Mouse (Mus musculus) forebrain, embryonic 13.5 days (tissue): ENCODE measurements at regions not wholly inside any gene's neighbourhood (a gene's known extent, or its start where the extent isn't known, plus 50 kb on each side); places are given as distances from the start of the nearest gene placed in this dataset.

Experiments used
- ATAC-seq: fragments of 200-750 bp; cut with Nextera tagmentation; 2 replicates; pipeline ENCODE4 v1.8.0; 2017
- H3K27ac ChIP-seq: fragments of 300-500 bp; sonication (generic); 2 replicates; pipeline ENCODE4 v1.5.1; 2015; ENCODE audit warnings: inconsistent platforms, mild to moderate bottlenecking, moderate library complexity
- H3K27me3 ChIP-seq: fragments of 300-500 bp; sonication (generic); 2 replicates; pipeline ENCODE4 v1.6.1; 2015; ENCODE audit warnings: mild to moderate bottlenecking, inconsistent platforms
- H3K36me3 ChIP-seq: fragments of 300-500 bp; sonication (generic); 2 replicates; pipeline ENCODE4 v1.6.1; 2015; ENCODE audit warnings: mild to moderate bottlenecking, inconsistent platforms; ENCODE audit not compliant: poor library complexity, severe bottlenecking
- H3K4me1 ChIP-seq: fragments of 300-500 bp; sonication (generic); 2 replicates; pipeline ENCODE4 v1.6.1; 2015; ENCODE audit warnings: inconsistent platforms
- H3K4me2 ChIP-seq: fragments of 300-500 bp; sonication (generic); 2 replicates; pipeline ENCODE4 v1.6.1; 2015; ENCODE audit warnings: inconsistent platforms, mild to moderate bottlenecking, moderate library complexity
- H3K4me3 ChIP-seq: fragments of 300-500 bp; sonication (generic); 2 replicates; pipeline ENCODE4 v1.5.1; 2015; ENCODE audit warnings: mild to moderate bottlenecking, inconsistent platforms
- H3K9ac ChIP-seq: fragments of 300-500 bp; sonication (generic); 2 replicates; pipeline ENCODE4 v1.6.1; 2015; ENCODE audit warnings: mild to moderate bottlenecking, inconsistent platforms
- H3K9me3 ChIP-seq: fragments of 300-500 bp; sonication (generic); replicated peaks from 2 replicates; pipeline ENCODE4 v1.6.1; 2016; ENCODE audit warnings: inconsistent platforms
- WGBS: fragments of 180-500 bp; shearing (Covaris S2); methylation state at CpG from one replicate; pipeline ENCODE4 v1.1.7; 2015; 5-methylcytosine and 5-hydroxymethylcytosine counted together

DNA sequence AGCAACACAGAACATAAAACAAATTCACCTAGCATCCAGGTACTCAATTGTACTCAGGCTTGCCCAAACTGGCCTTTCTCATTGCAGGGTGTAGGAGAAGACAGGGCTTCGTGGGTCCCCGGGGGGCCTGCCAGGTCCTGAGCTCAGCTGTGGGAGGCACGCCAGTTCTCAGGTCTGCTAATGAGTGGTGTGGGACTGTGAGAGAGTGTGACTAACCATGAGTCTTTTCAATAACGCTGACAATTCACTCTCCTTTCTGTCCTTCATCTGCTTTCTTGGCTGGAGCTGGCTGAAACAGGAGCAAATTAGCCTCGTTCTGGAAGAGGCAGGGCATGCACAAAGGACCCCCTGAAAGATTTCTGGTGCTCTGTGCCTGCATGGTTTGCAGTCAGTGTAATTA lies 250.2 kb downstream of the Cog6 start:
- H3K4me1 ChIP-seq, result peaks cover 15% of the 10 kb centered on the region; the same call in 1 of the 2 replicates
- peak overlapping the region; percentile 22; the same call in 1 of the 2 replicates for H3K27ac ChIP-seq

DNA sequence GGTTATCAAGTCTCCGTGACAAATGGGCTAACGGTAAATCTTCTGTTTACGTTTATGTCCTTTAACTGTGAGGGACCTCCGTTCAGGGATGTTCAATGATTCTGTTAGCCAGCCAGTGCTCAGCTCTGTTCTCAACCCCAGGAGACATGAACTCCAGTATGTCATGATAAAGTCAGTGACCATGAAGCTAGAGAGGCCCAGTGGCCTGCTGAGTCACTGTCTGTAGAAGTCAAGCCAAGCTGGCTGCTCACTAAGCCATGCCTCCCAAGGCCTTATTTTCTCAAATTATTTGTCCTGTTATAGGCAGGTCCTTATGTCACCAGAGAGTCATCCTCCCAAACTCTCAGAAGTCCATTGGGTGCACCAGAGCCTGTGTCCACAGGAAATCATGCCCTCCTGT lies 252.9 kb downstream of the Cog6 start:
- Histone ChIP-seq H3K9me3 (no peaks in the 10 kb centered on the region), H3K4me1 (peaks cover 15% of the 10 kb centered on the region; the same call in 1 of the 2 replicates), H3K9ac (no peak overlapping the region), H3K27me3 (no peaks in the 10 kb centered on the region), H3K27ac (no peak overlapping the region), H3K36me3 (no peaks in the 10 kb centered on the region), H3K4me3 (no peak overlapping the region), H3K4me2 (no peak overlapping the region)
- ATAC-seq, result no peak
- WGBS, result 84% methylated on average over 4 of the region's 4 CpGs

More for the DNA sequence above, 250.2 kb downstream of the Cog6 start:
- H3K9me3 ChIP-seq, result no peaks in the 10 kb centered on the region
- no peak overlapping the region for H3K9ac ChIP-seq
- peak; percentile 89 for ATAC-seq
- H3K36me3 ChIP-seq, result no peaks in the 10 kb centered on the region
- no peak overlapping the region for H3K4me2 ChIP-seq
- 26% methylated on average over 5 of the region's 5 CpGs for WGBS
- H3K27me3 ChIP-seq, result no peaks in the 10 kb centered on the region
- H3K4me3 ChIP-seq, result no peak overlapping the region

DNA sequence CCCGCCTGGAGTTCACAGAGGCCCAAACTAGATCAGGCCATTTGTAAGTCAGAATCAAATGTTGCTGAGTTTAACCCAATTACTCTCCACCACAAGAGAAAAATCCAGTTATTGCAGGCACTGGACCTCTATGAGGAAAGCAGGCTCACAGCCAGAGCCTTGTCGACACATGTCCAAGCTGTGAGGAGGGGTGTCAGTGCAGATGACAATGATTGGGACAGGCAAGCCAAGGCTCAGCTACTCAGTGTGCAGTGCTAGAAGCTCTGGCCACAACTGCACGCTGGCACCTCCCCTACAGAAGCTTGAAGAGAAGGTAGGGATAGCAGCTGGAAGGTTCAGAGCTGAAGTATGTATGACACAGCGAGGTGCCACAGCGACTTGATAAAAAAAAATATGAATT lies 253.4 kb downstream of the Cog6 start:
- ATAC-seq, result no peak

DNA sequence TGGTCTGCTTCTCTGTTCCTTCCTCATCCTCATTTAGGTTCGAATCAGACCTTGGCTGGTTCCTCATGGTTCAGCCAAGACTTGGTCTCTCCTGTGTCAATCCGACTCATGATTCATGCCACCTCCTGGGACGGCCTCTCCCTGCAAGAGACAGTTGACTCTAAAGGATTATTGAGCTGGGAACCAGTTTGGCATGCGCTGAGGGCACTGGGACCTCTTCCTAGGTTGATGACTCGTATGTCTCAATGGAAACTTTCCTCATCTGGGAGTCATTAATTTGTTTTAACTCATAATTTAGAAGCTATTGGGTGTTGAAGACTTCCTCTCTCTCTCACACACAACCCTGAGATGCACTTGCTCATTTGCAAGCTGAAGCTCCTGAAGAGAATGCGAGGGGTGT lies 254.5 kb downstream of the Cog6 start:
- Histone ChIP-seq H3K9ac (no peak overlapping the region), H3K4me1 (peaks cover 15% of the 10 kb centered on the region; the same call in 1 of the 2 replicates), H3K36me3 (no peaks in the 10 kb centered on the region), H3K27ac (no peak overlapping the region), H3K9me3 (no peaks in the 10 kb centered on the region), H3K4me2 (no peak overlapping the region), H3K27me3 (no peaks in the 10 kb centered on the region), H3K4me3 (no peak overlapping the region)
- WGBS, result 92% methylated on average over 6 of the region's 6 CpGs
- no peak for ATAC-seq

More for the DNA sequence above, 253.4 kb downstream of the Cog6 start:
- Histone ChIP-seq H3K4me1 (peaks cover 15% of the 10 kb centered on the region; the same call in 1 of the 2 replicates), H3K4me2 (no peak overlapping the region), H3K27ac (no peak overlapping the region), H3K36me3 (no peaks in the 10 kb centered on the region), H3K9me3 (no peaks in the 10 kb centered on the region), H3K27me3 (no peaks in the 10 kb centered on the region), H3K9ac (no peak overlapping the region), H3K4me3 (no peak overlapping the region)
- WGBS, result 76% methylated on average over 5 of the region's 5 CpGs

DNA sequence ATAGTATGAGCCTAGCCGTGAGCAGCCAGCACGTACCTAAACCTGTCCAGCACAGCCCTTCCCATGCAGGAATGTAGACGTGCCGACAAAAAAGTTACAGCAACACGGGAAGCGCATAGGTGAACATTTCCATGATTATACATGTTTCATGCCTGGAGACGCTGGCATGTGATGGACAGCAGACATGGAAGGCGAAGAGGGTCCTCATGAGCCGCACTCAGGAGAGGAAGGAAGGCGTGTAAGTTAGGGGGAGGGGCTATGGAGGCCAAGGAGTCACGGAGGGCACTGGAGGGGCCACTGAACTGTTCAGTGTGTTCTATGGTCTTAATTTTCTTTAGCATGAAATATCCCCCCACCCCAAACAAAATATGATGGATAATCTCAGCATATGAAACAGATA lies 257.2 kb downstream of the Cog6 start:
- H3K27me3 ChIP-seq, result no peaks in the 10 kb centered on the region
- ATAC-seq, result no peak
- no peak overlapping the region for H3K27ac ChIP-seq
- no peaks in the 10 kb centered on the region for H3K36me3 ChIP-seq
- H3K4me1 ChIP-seq, result peaks cover 5% of the 10 kb centered on the region; the same call in 1 of the 2 replicates
- H3K4me2 ChIP-seq, result no peak overlapping the region
- no peak overlapping the region for H3K4me3 ChIP-seq
- no peak overlapping the region for H3K9ac ChIP-seq
- WGBS, result 94% methylated on average over 11 of the region's 11 CpGs
- no peaks in the 10 kb centered on the region for H3K9me3 ChIP-seq

DNA sequence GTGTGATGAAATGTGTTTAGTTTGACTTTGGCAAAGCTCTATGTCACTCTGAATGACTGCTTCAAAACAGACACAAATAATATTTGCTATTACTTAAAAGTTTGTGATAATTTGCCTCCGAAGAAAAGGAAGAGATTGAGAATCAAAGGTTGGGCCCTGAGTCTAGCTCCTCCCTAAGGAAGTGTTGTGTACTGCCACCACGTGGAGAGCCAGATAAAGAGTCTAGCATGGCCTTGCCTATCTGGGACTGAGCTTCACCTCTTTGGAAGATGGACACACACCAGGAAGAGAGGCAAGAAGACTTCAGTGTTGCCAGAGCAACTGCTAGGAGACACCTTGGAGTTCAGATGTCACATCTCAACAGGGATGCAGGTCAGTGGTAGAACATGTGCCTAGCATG lies 258.5 kb downstream of the Cog6 start:
- Histone ChIP-seq H3K27ac (no peak overlapping the region), H3K36me3 (no peaks in the 10 kb centered on the region), H3K4me2 (no peak overlapping the region), H3K4me3 (no peak overlapping the region), H3K9ac (no peak overlapping the region), H3K9me3 (no peaks in the 10 kb centered on the region), H3K27me3 (no peaks in the 10 kb centered on the region), H3K4me1 (peaks cover 2% of the 10 kb centered on the region; the same call in 1 of the 2 replicates)
- ATAC-seq, result no peak
- WGBS, result 33% methylated on average over 2 of the region's 2 CpGs

DNA sequence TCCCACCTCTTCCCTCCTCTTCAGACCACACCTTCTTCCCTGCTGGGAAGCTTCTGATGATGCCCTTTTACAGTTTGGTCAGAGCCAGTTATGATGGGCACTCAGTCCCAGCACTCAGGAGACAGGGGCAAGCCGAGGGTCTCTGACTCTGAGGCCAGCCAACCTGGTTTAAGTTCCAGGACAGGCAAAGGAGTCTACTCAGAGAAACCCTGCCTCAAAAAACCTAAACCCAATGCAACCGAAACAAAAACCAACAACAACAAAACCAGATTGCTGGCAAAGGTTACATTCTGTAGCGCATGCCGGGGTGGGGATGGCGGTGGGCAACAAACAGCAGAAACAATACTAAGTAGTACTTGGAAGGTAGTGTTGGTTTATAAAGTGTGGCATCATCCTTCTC lies 260.2 kb downstream of the Cog6 start:
- no peak overlapping the region for H3K27ac ChIP-seq
- 93% methylated on average over 5 of the region's 5 CpGs for WGBS
- ATAC-seq, result no peak

DNA sequence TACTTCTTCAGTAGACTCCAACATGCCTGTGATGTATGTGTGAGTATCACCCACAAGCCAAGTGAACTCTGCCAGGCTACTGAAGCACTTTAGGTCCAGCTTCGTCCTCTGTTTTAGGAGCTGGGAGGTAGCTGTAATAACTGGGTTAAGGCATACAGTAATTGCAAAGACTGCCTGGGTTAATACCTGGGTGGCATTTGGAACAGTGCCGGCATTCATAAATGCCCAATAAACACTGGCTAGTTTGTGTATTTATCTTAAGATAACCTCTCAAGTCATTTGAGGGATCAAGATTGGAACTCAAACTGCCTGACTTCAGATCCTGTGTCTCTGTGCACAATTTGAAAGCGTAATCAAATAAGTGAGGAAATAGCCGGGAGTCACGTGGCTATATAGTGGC lies 261.0 kb downstream of the Cog6 start:
- H3K27ac ChIP-seq, result no peak overlapping the region
- ATAC-seq, result no peak
- 90% methylated on average over 5 of the region's 5 CpGs for WGBS
- no peaks in the 10 kb centered on the region for H3K9me3 ChIP-seq
- no peaks in the 10 kb centered on the region for H3K36me3 ChIP-seq
- H3K4me1 ChIP-seq, result no peaks in the 10 kb centered on the region
- no peak overlapping the region for H3K4me3 ChIP-seq
- H3K27me3 ChIP-seq, result no peaks in the 10 kb centered on the region
- no peak overlapping the region for H3K9ac ChIP-seq
- H3K4me2 ChIP-seq, result no peak overlapping the region

More for the DNA sequence above, 260.2 kb downstream of the Cog6 start:
- no peak overlapping the region for H3K4me2 ChIP-seq
- H3K4me3 ChIP-seq, result no peak overlapping the region
- no peaks in the 10 kb centered on the region for H3K4me1 ChIP-seq
- H3K9ac ChIP-seq, result no peak overlapping the region
- no peaks in the 10 kb centered on the region for H3K9me3 ChIP-seq
- no peaks in the 10 kb centered on the region for H3K36me3 ChIP-seq
- no peaks in the 10 kb centered on the region for H3K27me3 ChIP-seq

DNA sequence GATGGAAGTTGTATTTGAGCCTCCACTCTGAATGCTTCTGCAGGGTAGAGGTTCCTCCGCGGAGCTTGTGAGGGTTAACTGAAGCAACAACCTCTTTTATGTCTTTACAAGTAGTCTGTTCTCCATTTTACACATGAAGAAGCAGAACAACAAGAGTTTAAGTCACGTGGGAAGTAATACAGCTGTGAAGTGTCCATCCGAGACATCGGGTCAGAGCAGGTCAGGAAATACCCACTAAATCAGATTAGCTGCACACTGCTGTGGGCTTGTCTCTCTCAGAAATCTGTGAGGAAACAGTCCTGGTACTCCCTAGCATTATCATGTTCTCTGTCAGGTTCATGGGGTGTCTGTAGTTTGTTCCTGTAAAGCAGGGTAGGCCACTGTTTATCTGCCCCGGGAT lies 262.1 kb downstream of the Cog6 start:
- Histone ChIP-seq H3K36me3 (no peaks in the 10 kb centered on the region), H3K4me2 (no peak overlapping the region), H3K9ac (no peak overlapping the region), H3K9me3 (no peaks in the 10 kb centered on the region), H3K4me1 (no peaks in the 10 kb centered on the region), H3K4me3 (no peak overlapping the region), H3K27ac (no peak overlapping the region), H3K27me3 (no peaks in the 10 kb centered on the region)
- ATAC-seq, result no peak
- 56% methylated on average over 6 of the region's 6 CpGs for WGBS

DNA sequence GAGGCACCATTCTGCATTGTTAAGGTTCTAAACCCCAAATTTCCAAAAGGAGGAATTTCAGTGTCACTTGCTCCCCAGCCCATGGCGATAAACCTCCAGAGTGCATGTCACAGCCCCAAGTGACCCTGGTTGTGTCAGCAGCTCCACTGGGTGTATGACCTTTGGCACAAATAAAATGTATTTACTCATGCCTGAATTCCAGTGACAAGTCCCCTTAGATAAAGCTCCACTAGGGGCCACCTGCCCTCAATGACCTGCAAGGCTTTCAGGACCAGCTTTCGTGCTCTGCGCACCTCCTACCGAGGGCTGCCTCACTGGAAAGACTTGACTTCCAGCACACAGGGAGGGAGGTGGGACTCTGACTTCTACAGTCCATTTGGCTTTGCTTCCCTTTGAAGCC lies 262.6 kb downstream of the Cog6 start:
- no peaks in the 10 kb centered on the region for H3K9me3 ChIP-seq
- WGBS, result 63% methylated on average over 4 of the region's 4 CpGs
- H3K36me3 ChIP-seq, result no peaks in the 10 kb centered on the region
- H3K27ac ChIP-seq, result no peak overlapping the region
- no peak overlapping the region for H3K9ac ChIP-seq
- H3K4me1 ChIP-seq, result no peaks in the 10 kb centered on the region
- ATAC-seq, result no peak
- H3K4me3 ChIP-seq, result no peak overlapping the region
- no peaks in the 10 kb centered on the region for H3K27me3 ChIP-seq
- no peak overlapping the region for H3K4me2 ChIP-seq

DNA sequence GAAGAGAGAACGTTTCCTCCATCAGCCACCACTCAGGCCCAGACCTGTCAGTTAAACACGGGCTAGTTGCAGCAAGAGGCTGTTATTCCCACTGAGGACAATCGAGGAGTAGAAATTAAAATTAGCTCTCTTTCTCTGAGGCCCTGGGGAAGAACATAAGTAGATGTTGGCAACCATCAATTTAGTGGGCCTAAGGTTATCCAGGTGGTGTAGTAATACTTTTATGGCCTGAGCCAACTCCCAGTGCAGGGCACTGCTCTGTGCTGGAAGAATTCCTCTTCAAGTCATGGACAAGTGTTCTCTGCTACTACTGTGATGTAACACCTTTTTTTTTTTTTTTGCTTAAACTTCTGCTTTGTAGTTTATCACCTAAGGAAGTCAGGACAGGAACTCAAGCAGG lies 270.1 kb downstream of the Cog6 start:
- Histone ChIP-seq H3K4me3 (no peak overlapping the region), H3K36me3 (no peaks in the 10 kb centered on the region), H3K27me3 (no peaks in the 10 kb centered on the region), H3K9ac (no peak overlapping the region), H3K27ac (no peak overlapping the region), H3K4me1 (no peaks in the 10 kb centered on the region), H3K4me2 (no peak overlapping the region), H3K9me3 (no peaks in the 10 kb centered on the region)
- no peak for ATAC-seq
- WGBS, result 62% methylated on average over 3 of the region's 3 CpGs

DNA sequence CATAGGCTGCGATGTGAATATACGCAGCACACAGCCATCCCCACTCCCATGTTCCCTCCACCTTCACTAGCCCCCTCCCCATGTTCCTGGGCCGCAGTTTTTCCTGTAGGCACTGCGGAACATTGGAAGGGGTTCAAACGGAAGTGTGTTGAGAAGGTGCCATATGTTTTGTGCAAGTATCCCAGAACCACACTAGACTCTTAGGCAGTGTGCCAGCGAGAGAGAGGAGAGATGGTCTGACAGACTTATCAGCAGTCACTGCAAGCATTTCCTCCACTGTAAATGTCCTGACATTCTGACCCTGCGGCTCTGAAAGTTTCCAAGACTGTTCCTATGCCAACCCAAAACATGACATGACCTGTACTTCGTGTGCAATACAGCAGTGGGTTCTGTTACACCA lies 272.7 kb downstream of the Cog6 start:
- Histone ChIP-seq H3K27me3 (no peaks in the 10 kb centered on the region), H3K4me2 (no peak overlapping the region), H3K27ac (no peak overlapping the region), H3K9me3 (no peaks in the 10 kb centered on the region), H3K4me1 (peaks cover 14% of the 10 kb centered on the region), H3K36me3 (no peaks in the 10 kb centered on the region), H3K4me3 (no peak overlapping the region), H3K9ac (no peak overlapping the region)
- 81% methylated on average over 8 of the region's 8 CpGs for WGBS
- ATAC-seq, result peak; percentile 73

DNA sequence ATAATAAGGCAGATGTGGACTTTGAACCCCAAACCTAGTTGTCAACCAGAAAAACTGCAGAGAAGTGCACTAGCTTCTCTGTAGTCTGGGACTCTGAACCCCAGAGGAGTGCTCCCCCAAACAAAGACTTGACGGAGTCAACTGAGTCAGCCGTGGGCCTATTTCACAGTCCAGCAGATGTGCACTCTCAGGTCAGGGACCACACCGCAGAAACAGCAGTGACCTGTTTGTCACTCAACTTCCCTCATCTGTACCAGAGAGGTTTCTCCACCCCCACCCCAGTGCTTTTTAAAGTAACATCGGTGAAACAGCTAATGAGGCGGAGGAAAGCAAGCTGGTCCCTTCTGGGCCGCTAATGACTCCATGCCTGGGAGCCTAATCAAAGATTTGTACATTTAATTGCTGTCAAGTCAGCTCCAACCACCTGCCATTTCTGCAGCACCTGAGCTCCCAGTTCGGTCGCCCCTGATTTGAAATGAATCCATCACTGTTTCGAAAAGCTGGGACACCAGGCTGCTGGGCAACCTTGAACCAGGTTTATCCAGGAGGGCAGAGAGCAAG lies 276.5 kb downstream of the Cog6 start:
- no peak overlapping the region for H3K4me3 ChIP-seq
- no peaks in the 10 kb centered on the region for H3K27me3 ChIP-seq
- ATAC-seq, result peak; percentile 59
- H3K9ac ChIP-seq, result no peak overlapping the region
- H3K4me1 ChIP-seq, result peaks cover 14% of the 10 kb centered on the region
- H3K9me3 ChIP-seq, result no peaks in the 10 kb centered on the region
- peak overlapping the region; percentile 40 for H3K27ac ChIP-seq
- no peak overlapping the region for H3K4me2 ChIP-seq
- no peaks in the 10 kb centered on the region for H3K36me3 ChIP-seq
- 45% methylated on average over 9 of the region's 9 CpGs for WGBS
